Mouse (Mus musculus) MEL (cell line): ENCODE measurements around the gene Ppfibp2. TPM values are rescaled to one million over a fixed set of nuclear protein-coding genes. Genes with fewer than 3 reads are reported as not detected.

Experiments used
- DNase-seq: peaks from one replicate; pipeline ENCODE4 v3.0.0; 2011; ENCODE audit warnings: low read depth, low spot score
- H3K27ac ChIP-seq: 2 replicates; pipeline ENCODE4 v1.5.1; 2012; ENCODE audit warnings: low read depth, mild to moderate bottlenecking, control low read depth, low read length, moderate library complexity; ENCODE audit not compliant: control insufficient read depth
- H3K27me3 ChIP-seq, 2 experiments: fragments of 150-350 bp in 1 of 2; sonication (generic) in 1 of 2; 2 replicates each; pipeline ENCODE4 v1.6.1; 2012; ENCODE audit warnings: low read length in 2 of 2, mild to moderate bottlenecking in 2 of 2, improper control_type of control experiment in 1 of 2, moderate library complexity in 1 of 2; ENCODE audit not compliant: insufficient read depth in 2 of 2, control insufficient read depth in 1 of 2
- H3K36me3 ChIP-seq, 2 experiments: 2 replicates each; pipeline ENCODE4 v1.6.1; 2012 to 2014; ENCODE audit warnings: low read length in 2 of 2, improper control_type of control experiment in 1 of 2, inconsistent platforms in 1 of 2, mild to moderate bottlenecking in 1 of 2; ENCODE audit not compliant: insufficient read depth in 2 of 2, control insufficient read depth in 1 of 2
- H3K4me1 ChIP-seq, 2 experiments: fragments of 150-350 bp in 1 of 2; sonication (generic) in 1 of 2; 2 replicates each; pipeline ENCODE4 v1.6.1; 2012; ENCODE audit warnings: low read length in 2 of 2, improper control_type of control experiment in 1 of 2, mild to moderate bottlenecking in 1 of 2; ENCODE audit not compliant: insufficient read depth in 2 of 2, control insufficient read depth in 1 of 2
- H3K4me3 ChIP-seq, 2 experiments: fragments of 150-350 bp in 1 of 2; sonication (generic) in 1 of 2; 2 replicates each; pipeline ENCODE4 v1.5.1; 2012; ENCODE audit warnings: low read depth in 2 of 2, low read length in 2 of 2, mild to moderate bottlenecking in 2 of 2, moderate library complexity in 2 of 2, control low read depth in 1 of 2, improper control_type of control experiment in 1 of 2; ENCODE audit not compliant: control insufficient read depth in 1 of 2, insufficient read depth in 1 of 2
- H3K79me2 ChIP-seq: 2 replicates; pipeline ENCODE4 v1.6.1; 2012; ENCODE audit warnings: mild to moderate bottlenecking, low read length, moderate library complexity; ENCODE audit not compliant: control insufficient read depth, poor library complexity, insufficient read depth
- H3K9ac ChIP-seq: 2 replicates; pipeline ENCODE4 v1.6.1; 2012; ENCODE audit warnings: low read depth, mild to moderate bottlenecking, control low read depth, low read length, moderate library complexity; ENCODE audit not compliant: control insufficient read depth, poor library complexity, severe bottlenecking
- H3K9me3 ChIP-seq: fragments of 150-350 bp; sonication (generic); replicated peaks from 2 replicates; pipeline ENCODE4 v1.6.1; 2012; ENCODE audit warnings: mild to moderate bottlenecking, low read length, improper control_type of control experiment, moderate library complexity; ENCODE audit not compliant: insufficient read depth
- CHD1 ChIP-seq: IDR thresholded peaks from 2 replicates; pipeline ENCODE4 v1.6.1; 2012; ENCODE audit warnings: low read depth, mild to moderate bottlenecking, inconsistent platforms, low read length, improper control_type of control experiment
- E2F4 ChIP-seq: IDR thresholded peaks from 2 replicates; pipeline ENCODE4 v1.6.1; 2011; ENCODE audit warnings: low read depth, low read length, improper control_type of control experiment, borderline replicate concordance
- EP300 ChIP-seq, 2 experiments: IDR thresholded peaks; 2 replicates each; pipeline ENCODE4 v1.6.1; 2011; ENCODE audit warnings: improper control_type of control experiment in 2 of 2, low read length in 2 of 2, low read depth in 1 of 2, mild to moderate bottlenecking in 1 of 2
- GATA1 ChIP-seq: IDR thresholded peaks from 2 replicates; pipeline ENCODE4 v1.6.1; 2011; ENCODE audit warnings: low read depth, low read length, improper control_type of control experiment
- MAZ ChIP-seq: IDR thresholded peaks from 2 replicates; pipeline ENCODE4 v1.6.1; 2012; ENCODE audit warnings: low read depth, mild to moderate bottlenecking, inconsistent platforms, low read length, improper control_type of control experiment
- MXI1 ChIP-seq: IDR thresholded peaks from 2 replicates; pipeline ENCODE4 v1.6.1; 2011; ENCODE audit warnings: mild to moderate bottlenecking, low read depth, low read length, improper control_type of control experiment
- MYC ChIP-seq: IDR thresholded peaks from 2 replicates; pipeline ENCODE4 v1.6.1; 2011; ENCODE audit warnings: low read depth, mild to moderate bottlenecking, low read length, improper control_type of control experiment, moderate library complexity
- NELFE ChIP-seq: IDR thresholded peaks from 2 replicates; pipeline ENCODE4 v1.6.1; 2011; ENCODE audit warnings: low read depth, low read length, improper control_type of control experiment
- NRF1 ChIP-seq: IDR thresholded peaks from 2 replicates; pipeline ENCODE4 v1.6.1; 2014; ENCODE audit warnings: low read depth, mild to moderate bottlenecking, inconsistent platforms, low read length, improper control_type of control experiment, moderate library complexity; ENCODE audit not compliant: poor library complexity, insufficient read depth, severe bottlenecking
- POLR2AphosphoS2 ChIP-seq: IDR thresholded peaks from 2 replicates; pipeline ENCODE4 v1.6.1; 2011; ENCODE audit warnings: low read length, improper control_type of control experiment
- RAD21 ChIP-seq: IDR thresholded peaks from 2 replicates; pipeline ENCODE4 v1.6.1; 2011; ENCODE audit warnings: mild to moderate bottlenecking, low read depth, low read length, improper control_type of control experiment
- RCOR1 ChIP-seq: IDR thresholded peaks from 2 replicates; pipeline ENCODE4 v1.6.1; 2012; ENCODE audit warnings: low read depth, mild to moderate bottlenecking, inconsistent platforms, low read length, improper control_type of control experiment
- SMC3 ChIP-seq: IDR thresholded peaks from 2 replicates; pipeline ENCODE4 v1.6.1; 2011; ENCODE audit warnings: low read depth, low read length, improper control_type of control experiment
- USF2 ChIP-seq, 2 experiments: IDR thresholded peaks; 2 replicates each; pipeline ENCODE4 v1.6.1; 2011 to 2012; ENCODE audit warnings: improper control_type of control experiment in 2 of 2, low read length in 2 of 2, borderline replicate concordance in 1 of 2, inconsistent platforms in 1 of 2, low read depth in 1 of 2, mild to moderate bottlenecking in 1 of 2; ENCODE audit not compliant: insufficient read depth in 1 of 2
- ZKSCAN1 ChIP-seq: IDR thresholded peaks from 2 replicates; pipeline ENCODE4 v1.6.1; 2012; ENCODE audit warnings: low read depth, mild to moderate bottlenecking, inconsistent platforms, low read length, improper control_type of control experiment, moderate library complexity
- polyA plus RNA-seq, 2 experiments: library from polyadenylated mRNA; stranded (reverse) in 1 of 2; unstranded in 1 of 2; fragments of >175 nt in 1 of 2; fragments of >200 nt in 1 of 2; gene quantifications; 2 replicates each; pipeline versions ENCODE4 v1.2.1 to v1.2.4; 2012; ENCODE audit warnings: low replicate concordance in 2 of 2, low read depth in 1 of 2; ENCODE audit not compliant: insufficient read length in 2 of 2, insufficient read depth in 1 of 2, missing spikeins in 1 of 2
- total RNA-seq: library from RNA; depleted of rRNA; stranded (reverse); fragments of 300-350 nt; gene quantifications from 2 replicates; pipeline ENCODE4 v1.2.3, GENCODE M21; 2012

Ppfibp2 gene
- total and polyA plus RNA-seq, 3 experiments = not detected

DNA sequence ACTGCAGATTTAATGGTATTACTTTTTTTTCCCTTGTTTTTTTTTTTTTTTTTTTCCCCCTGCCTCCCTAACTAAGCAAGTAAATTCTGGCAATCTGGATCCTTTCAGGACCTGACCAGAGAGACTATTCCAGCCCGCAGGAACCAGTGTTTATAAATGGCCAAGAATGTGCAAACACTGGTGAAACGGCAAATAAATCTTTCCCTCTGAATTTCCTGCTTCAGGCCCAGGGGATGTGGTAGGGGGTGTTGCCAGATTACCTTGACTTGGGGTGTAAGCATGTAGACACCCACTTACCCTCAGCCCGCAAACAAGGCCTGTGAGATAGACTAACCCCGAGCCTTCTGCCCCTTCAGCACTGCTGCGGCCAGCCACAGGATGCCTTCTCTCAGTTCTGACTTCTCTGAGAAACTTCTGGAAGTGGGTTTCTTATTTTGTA is 66.9 kb downstream of the Ppfibp2 start:
- Histone ChIP-seq H3K36me3 (no peaks in the 10 kb centered on the region), H3K79me2 (no peaks in the 10 kb centered on the region), H3K9me3 (no peaks in the 10 kb centered on the region), H3K4me1 (no peaks in the 10 kb centered on the region), H3K9ac (no peak overlapping the region), H3K4me3 (no peak overlapping the region), H3K27me3 (no peaks in the 10 kb centered on the region), H3K27ac (no peak overlapping the region)
- no peak for DNase-seq
- TF ChIP-seq MXI1 (no peak), POLR2AphosphoS2 (no peak), MYC (no peak), USF2 (IDR thresholded peaks at IDR 0.05; ENCODE audit: borderline replicate concordance in 1 of 2, insufficient read depth in 1 of 2, low read depth in 1 of 2, low read length in 2 of 2) (no peak), SMC3 (no peak), E2F4 (no peak), ZKSCAN1 (no peak)

DNA sequence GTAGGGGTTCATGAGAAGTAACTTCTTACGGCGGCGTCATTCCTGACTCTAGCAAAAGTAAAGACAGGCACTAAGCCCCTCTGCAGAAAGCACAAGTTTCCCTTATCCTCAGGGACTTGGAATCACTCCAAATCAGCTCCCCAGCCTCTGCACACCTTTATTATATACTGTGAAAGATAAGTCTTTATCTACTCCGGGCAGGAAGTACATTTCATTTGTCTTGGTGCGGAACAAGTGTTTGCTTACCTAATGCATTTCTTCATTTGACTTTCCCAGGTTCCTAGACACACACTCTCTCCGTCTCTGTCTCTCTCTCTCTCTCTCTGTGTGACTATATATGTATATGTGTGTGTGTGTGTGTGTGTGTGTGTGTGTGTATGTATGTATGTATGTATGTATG is 68.6 kb downstream of the Ppfibp2 start:
- Histone ChIP-seq H3K27ac (no peak overlapping the region), H3K79me2 (no peaks in the 10 kb centered on the region), H3K4me1 (no peaks in the 10 kb centered on the region)
- DNase-seq = no peak
- TF ChIP-seq EP300 (IDR thresholded peaks at IDR 0.05; ENCODE audit: low read depth in 1 of 2, low read length in 2 of 2) = no peak
- no peak for TF ChIP-seq NRF1
- no peak for TF ChIP-seq E2F4
- TF ChIP-seq GATA1 = no peak
- TF ChIP-seq RCOR1 = no peak
- TF ChIP-seq MAZ = no peak
- no peak for TF ChIP-seq CHD1
- TF ChIP-seq NELFE = no peak
- no peak for TF ChIP-seq RAD21
- TF ChIP-seq, all 39 proteins: peak for 0
- no peaks in the 10 kb centered on the region for H3K27me3 ChIP-seq
- H3K36me3 ChIP-seq = no peaks in the 10 kb centered on the region
- no peak overlapping the region for H3K9ac ChIP-seq
- no peak overlapping the region for H3K4me3 ChIP-seq
- no peaks in the 10 kb centered on the region for H3K9me3 ChIP-seq
